Mouse (Mus musculus): ENCODE results near the gene Arhgap24.

DNA sequence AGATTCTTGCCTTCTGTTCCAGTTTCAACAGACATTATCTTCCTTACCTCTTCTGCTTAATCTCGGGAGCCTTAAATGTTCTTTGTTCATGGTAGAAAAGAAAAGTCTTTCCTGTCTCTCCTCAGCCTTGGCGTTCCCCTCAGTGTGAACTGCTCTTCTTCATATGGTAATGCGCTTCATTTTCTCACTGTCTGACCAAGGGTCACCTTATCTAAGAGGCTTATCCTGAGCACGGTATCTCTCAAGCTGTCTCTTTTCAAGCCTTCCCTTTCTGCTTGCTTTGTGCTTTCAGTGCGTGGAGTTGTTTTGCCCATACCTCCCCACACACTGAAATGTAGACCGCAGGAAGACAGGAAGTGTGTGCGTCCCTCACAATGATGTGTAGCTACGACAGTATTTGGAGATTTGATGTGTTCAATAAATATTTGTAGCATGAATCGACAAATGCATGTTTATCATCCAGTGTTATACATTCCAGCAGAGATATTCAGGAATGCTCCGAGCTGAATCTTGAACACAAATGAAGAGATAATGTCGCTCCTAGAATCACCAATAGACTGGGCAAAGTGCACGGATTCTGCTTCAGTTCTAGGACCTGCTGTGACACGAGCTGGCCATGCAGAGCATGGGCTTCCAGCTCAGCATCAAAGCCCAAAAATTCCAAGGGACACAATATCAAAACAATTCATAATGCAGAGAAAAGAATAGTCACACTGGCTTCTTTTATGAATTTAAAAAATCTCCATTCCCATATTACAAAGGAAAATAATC lies 424.4 kb downstream of the Arhgap24 start:
- no peak for TF ChIP-seq CTCF (conservative IDR thresholded peaks at IDR 0.05; ENCODE audit: low read length)
- TF ChIP-seq NANOG (IDR thresholded peaks at IDR 0.05; ENCODE audit: borderline replicate concordance, low read length), result 0 out of 2 replicates have a peak, but pooled peaks have one; percentile 9

All from E14TG2a.4 (cell line).